Mouse (Mus musculus): Measurements from ENCODE around the gene Arhgap23.

DNA sequence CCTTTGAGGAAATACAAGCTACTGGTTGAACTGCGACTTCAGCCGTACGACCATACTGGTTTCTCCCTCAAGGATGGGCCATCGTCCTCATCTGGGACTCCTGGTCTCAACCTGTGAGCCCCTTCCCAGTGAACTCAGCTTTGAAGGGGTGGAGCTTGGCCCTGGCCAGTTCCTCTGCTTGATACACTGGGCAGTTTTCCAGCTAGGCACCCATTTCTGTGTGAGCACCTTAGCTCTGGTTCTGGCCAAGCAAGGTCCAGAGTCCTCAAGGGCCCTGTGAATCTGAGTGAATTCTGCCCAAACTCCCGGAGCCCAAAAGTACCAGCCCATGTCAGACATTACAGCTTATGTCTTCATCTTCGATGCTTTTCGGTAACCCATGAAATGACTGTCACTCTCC lies 105.2 kb downstream of the Arhgap23 start:
- TF ChIP-seq CTCF (IDR thresholded peaks at IDR 0.05; ENCODE audit: low read depth): no peak
- no peak for TF ChIP-seq EP300 (IDR thresholded peaks at IDR 0.05; ENCODE audit: low read depth)
